Mouse (Mus musculus): ENCODE results near the gene Bicral.

Bicral gene

DNA sequence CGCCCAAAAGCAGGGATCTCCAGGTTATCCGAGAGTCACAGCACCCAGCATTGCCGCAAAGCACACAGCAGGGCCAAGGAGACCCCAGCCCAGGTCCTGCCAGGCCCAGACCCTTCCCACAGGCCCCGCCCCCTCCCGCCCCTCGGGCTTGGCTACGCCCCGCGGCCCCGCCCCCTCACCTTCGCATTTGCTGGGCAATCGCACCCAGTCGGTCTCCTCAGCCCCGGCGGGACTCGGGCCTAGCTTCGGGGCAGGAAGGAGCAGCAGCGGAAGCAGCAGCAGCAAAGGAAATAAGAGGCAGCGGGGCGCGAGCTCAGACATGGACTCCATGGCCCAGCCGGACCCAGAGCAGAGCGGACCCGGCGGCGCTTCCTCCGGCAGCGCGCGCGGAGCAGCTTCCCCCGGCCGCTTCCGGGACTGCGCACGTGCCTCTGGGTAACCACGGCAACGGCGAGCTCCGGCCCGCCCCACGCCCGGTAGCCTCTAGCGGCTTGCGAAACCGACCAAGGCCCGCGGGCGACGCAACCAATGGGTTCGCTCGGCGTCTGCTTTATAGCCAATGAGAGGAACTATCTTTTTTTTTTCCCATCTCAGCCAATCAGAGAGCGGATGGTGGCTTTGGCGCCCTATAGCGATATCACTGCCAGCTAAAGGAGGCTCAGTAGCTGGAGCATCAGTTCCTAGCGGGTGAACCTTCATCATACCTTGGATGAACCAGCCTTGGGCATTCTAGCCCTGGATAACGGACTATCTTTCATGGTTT, 106.3 kb downstream of the Bicral start, which contains the start of gene Cnpy3:
Gene Cnpy3, minus strand, starts transcription at position 421 of the 763 bp plus-strand sequence.
- DNase-seq (ENCODE audit: low spot score) = peak; percentile 99

DNA sequence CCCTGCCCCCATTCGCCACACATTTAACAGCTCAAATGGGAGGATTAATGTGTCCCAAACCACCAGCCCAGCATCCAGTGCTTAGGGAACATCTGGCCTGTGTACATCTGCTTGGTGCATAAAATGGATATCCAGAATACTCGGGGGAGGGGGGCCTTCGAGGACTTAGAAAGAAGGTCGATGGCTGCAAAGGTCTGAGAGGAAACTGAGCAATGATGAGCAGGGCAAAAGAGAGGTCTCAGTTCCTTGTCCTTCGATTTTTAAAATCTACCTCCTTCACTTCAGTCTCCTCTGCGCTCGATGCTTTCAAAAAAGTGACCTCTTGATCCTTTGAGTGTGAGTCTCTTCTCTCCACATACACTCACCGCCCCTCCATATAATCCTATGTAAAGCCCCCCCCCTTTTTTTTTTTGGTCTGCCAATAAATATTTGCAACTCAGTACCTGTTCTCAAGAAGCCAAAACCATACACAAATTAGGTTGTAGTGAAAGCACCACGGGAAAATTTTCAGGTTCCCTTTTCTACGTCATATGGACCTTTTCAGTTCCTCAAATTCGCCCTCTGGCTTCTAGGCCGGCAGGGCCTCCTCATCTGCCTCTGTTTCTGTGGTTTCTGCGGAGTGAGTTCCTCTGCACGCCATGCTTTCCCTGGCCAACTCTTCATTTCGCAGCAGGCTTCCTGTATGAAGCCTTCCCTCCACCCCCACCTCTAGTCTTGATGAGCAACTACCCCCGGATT, 107.1 kb downstream of the Bicral start:
- peak; percentile 71 for DNase-seq (ENCODE audit: low spot score)

DNA sequence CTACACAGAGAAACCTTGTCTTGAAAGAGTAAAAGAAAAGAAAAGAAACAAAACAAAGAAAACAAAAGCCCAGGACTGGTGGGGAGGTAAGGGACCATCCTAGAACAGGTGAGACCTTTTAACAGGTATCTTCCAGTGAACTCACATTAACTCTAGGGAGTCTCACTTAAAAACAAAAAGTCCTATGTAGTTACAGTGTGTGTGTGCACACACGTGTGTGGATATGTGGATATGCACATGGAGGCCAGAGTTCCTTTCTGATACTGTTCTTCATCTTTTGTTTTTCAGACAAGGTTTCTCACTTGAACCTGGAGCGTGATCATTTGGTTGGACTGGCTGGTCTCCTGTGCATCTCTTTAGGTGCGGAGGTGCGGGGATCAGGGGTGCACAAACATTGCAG, 107.7 kb downstream of the Bicral start:
- no peak for DNase-seq (ENCODE audit: low spot score)

DNA sequence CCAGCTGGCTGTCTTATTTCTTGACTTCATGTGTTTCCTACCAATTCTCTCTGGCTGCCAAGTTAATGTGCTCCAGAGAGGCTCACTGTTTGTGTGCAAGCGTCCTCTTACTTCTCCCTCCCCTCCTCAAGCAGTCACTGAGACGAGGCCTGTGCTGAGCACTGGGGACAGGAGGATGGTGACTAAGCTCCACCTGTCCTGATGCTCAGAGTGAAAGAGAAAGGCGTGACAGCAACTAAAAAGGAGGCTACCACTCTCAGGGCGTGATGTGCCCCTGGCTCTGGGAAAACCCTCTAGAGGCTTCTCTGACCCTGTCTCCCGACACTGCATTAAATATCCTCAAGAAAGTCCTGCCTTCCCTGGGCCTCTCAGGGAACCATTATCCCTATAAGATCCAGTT, 109.0 kb downstream of the Bicral start:
- no peak for DNase-seq (ENCODE audit: low spot score)
